Mouse (Mus musculus): ENCODE results near the gene Znrd1.
"Not testable (repeated sequence)": the region's sequence is repeated elsewhere in the genome, so short reads cannot be mapped to it uniquely, and the experiment has no call there.

Znrd1 gene

DNA sequence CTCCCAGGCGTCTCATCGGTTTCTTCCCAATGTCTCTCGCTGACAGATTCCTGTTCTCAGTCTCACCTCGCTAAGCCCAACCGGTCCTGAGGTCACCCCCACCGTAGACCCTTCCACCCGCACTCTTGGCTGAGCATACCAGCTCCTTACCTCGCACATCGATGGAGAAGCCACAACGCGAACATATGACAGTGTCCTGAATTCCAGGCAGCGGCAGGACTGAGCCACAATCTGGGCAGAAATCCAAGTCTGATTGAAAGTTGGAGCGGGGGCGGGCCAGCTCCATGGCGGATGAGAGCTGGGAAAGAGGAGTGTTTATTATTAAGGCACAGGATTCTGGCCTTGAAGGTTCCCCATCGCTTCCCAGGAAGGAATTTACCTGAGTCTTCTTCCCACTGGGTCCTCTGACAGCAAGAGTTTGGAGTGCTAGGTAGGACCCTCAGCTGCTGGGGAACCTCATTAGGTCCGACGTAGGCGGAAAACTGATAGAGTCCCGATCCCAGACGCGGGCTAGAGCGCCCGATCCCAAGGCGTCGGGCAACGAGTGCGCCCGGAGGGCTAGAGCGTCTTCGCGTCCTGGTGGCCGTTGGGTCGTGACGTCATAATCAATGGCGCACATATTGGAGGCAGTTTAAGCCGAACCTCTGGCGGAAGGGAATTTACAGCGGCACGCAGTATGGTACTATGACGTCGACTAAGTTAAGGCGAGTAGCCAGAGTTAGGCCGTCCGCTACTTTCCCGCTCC lies at the start of gene Znrd1, which contains the start of gene Znrd1as:
Znrd1 (minus strand) TSS at position 561 of the 745 bp plus-strand sequence.
Znrd1as (plus strand) TSS at position 594 of the 745 bp plus-strand sequence.
- peak; percentile 79 to 87 for DNase-seq

DNA sequence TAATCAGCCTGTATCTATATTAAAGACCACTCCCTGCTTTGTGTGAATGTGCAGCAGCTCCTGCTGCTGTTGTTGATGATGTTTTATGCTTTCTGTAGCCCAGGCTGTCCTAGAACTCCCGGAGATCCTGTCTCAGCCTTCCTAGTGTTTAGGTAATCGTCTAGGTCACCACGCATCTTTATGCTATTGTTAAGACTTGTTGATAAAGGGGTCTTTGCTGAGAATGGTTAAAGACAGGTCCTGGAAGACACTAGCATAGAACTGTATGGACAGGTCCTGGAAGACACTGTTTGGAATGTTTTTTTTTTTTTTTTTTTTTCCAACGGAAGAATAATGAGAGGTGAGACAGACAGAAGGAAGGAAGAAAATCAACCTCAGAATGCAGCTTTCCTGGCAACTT lies 45.0 kb upstream of the Znrd1 start:
- no peak for DNase-seq

DNA sequence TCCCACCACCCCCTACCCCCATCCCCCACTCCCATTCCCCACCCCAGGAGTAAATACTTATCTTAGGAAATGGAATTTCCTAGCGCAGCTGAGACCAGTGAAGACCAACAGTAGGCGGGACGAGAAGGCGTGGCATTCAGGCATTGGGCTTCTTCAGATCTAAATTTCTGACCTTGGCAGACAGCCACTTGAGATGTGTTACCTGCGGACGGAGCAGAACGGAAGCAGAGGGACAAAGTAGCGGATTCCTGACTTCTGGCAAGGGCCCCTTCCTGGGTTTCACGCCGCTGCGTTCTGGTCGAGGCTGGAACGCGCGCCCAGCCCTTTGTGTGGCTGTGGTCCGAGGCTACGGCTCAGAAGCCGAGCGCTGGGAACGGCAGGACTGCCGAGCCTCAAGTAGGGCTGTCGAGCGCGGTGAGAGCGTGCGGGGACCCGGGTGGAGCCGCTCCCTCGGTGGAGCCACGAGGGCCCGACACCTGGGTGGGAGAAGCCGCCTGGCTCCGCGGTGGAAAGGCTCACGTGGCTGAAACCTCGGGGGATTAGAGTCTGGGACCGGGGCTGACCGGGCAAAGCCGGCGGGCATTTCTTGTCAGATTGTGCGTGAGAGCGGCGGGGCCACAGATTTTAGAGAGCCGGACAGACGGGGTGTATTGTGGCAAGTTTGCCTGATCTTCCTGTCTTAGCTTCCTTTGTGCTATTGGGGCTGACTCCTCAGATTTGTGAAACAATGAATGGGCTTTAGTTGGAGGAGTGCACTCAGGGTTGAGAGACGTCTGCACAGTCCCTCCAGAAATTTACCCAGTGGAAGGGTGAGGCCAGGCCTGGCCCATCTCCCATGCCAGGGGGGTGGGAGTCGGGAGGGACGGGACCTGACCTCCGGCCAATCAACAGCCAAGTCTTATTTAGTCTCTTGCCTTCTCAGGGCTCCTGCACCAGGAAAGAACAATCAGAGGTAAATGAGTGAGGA lies 44.3 kb upstream of the Znrd1 start:
- DNase-seq = no peak

DNA sequence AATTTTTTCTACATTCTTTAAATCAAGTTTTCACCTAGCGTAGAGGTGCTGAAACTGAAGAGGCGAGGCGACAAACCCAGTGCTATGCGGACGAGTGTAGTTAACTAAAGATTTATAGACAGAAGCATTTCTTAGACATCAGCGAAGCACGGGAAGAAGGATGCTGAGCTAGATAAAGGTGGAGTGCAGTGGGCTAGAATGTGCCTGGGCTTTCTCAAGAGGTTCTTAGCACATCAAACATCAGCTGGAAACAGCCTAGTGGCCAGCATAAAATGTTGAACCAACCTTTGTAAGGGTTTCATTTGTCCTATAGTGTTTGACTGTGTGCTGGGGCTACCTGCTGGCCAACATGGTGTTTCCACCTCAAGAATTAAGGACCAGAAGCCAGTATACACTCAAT lies 42.5 kb upstream of the Znrd1 start, which contains the start of gene Zfp57:
Zfp57 (plus strand) TSS at position 301 of the 400 bp plus-strand sequence.
- DNase-seq = no peak

DNA sequence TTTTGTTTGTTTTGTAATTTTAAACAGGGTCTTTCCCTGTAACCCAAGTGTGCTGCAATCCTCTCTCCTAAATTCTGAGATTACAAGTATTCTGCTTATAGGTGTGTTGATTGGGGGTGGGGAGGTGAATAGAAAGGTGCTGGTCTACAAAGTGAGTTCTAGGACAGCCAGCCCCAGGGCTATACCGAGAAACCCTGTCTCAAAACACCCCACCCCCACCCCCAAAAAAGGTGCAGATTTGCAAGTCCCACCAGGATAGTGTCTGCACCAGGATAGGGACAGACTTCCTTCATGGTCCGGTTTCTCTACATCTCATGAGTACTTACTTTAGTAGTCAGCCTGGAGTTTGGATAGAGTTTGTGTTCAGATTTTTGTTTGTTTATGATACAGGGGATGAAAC lies 40.1 kb upstream of the Znrd1 start:
- no peak for DNase-seq

DNA sequence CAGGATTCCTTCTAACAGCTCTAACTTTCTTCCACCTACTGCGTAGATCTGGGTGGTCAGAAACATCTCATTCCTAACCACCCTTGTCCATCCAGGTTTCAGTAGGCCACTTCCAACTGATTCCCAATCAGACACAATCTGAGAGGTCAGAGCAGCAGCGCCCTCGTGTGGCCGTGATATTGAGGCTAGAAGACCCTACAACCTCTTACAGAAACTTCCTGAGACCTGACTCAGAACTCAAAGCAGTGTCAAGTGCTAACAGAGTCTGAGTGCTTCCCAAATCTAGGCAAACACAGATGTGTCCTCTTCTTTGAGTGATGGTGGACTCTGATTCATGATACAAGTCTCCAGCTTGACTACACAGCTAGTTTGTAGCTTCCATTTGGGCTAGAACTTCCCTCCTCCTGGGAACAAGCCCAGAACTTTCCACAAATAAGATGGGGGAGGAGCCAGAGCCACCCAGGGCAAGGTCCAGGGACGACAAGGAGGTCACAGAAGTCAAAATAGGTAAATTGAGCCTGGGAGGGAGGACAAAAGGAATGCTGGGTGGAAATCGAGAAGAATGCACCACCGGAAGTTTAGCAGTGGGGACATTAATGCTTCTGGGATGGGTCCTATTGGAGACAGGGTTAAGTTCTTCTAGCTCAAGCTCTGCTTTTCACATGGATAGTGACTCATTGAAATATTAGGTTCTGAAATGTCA lies 38.8 kb upstream of the Znrd1 start:
- peak; percentile 26 to 31 for DNase-seq

DNA sequence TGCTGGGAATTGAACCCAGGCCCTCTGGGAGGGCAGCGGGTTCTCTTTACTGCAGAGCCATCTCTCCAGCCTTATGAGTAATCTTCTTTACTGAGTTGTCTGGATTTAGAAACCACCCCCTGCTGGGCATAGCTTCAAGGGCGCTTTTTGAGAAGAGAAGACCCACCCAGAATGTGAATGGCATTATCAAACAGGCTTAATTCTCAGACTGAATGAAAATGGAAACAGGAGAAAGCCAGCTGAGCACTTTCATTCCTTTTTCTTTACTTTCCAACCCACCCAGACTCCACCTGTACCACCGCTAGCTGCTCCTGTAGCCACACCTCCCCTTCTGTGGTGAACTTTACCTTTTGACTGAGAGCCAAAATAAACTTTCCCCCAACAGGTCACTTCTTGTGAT lies 37.1 kb upstream of the Znrd1 start:
- DNase-seq = no peak

DNA sequence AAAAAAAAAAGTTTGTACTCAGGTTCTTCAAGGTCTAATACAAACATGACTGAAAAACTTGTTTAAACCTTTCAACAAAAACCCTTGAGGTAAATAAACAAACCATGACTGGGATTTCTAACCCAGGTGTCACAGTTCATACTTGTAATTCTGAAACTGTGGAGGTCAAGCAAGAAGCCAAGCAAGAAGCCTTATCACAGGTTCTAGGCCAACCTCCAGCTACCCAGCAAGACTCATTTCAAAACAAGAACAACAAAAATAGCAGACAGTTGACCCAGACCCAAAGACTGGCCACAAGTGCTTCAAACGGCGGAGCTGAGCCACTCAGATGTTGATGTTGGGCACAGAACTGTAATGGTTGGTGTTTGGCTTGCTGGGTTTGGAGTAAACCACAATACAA lies 36.2 kb upstream of the Znrd1 start:
- DNase-seq = no peak

DNA sequence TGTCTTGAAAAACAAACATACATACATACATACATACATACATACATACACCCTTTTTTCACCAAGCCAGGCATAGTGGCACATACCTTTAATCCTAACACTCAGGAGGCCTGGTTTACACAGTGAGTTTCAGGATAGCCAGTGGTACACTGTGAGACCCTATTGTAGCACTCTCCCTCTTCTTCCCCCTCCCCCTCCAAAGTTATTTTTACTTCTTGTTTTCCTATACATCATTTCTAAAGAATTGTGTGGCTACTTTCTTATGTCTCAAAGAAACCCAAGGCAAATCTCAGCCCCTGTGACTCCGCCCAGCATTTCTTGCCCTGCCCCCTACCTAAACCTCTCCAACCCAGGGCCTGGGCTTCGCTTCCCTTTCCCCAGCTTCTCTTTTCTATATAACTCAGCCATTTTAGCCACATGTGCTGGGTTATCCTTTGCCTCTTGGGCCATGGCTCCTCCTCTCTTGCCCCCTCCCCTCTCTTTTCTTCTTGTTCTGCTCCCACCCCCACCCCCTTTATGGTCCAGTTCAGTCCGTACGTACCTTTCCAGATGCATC lies 35.5 kb upstream of the Znrd1 start:
- no peak for DNase-seq

DNA sequence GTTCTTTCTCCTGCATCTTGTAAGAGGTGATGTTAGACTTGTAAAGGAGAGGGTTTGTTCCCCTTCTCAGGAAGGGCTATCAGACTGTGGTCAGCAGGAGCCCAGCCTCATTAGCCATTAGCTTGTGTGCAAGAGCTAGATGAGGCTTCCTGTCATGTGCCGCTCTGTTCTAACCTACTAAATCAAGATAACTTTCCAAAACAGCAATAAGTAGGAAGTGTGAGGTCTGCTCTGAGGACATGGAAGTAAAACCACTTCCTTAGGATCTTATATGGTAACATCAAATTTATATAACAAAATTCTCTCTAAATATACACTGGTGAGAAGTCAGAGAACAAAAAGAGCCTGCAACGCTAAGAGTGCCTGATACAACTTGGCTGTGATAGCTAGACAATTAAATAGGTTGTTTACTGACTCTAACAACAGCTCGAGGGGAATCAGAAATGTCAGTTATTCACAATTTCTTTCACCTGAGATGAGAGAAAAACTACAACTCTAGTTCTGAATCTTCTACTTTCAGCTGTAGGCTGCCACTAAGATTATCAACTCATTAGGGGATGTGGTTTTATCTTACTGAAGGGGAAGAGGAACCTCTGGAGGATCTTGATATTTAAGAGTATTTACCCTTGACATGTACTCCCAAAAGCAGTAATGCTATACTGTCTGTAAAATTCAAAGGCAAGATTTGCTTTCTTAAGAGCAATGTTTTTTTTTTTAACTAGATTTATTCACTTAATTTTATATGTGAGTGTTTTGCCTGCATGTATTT lies 34.2 kb upstream of the Znrd1 start:
- DNase-seq = no peak

DNA sequence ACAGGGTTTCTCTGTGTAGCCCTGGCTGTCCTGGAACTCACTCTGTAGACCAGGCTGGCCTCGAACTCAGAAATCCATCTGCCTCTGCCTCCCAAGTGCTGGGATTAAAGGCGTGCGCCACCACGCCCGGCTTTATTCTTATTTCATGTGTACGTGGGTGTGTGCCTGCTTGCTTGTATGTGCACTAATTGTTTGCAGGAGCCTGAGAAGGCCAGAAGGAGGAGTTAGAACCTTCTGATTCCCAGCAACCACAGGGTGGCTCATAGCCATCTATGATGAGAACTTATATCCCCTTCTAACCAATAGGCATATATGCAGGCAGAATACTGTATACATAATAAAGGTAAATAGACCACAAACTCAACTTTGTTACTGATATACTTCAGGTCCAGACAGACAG lies 32.3 kb upstream of the Znrd1 start:
- not testable (repeated sequence) for DNase-seq

DNA sequence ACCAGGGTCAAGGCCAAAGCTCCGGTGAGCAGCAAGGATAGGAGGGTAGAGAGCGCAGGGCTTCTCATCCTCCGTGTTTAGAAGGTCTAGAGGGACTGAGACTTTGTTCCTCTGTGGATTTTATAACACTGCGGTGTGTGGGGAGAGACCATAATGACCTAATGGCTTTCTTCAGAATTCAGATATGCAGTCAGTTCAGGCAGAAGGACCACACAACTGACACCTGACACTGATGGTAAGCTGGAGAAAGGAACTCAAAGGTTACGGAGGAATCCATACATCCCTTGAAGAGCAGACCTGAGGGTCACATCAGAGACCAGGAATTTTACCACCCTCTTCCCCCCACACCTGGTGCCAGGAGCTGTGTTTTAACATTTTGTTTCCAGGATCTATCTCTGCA lies 31.1 kb upstream of the Znrd1 start, which contains the start of gene H2-M5:
H2-M5 (minus strand) TSS at position 101 of the 400 bp plus-strand sequence.
- DNase-seq = no peak

DNA sequence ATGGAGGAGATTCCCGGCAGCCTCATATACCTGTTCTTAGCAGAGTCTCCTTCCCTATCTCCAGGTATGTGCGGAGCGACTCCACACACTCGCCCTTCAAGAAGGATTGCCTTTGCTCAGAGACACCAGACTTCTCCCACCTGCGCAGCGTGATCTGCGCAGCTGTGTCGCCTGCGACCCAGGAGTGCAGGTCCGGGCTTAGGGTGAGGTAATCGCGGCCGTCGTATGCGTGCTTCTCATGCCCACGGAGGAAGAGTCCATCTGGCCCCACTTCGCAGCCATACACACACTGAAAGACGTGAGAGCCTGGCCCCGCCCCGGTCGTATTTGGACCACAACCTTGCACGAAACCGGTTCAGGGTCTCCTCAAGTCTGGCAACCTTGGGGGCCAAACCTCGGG lies 30.1 kb upstream of the Znrd1 start:
- DNase-seq = no peak

DNA sequence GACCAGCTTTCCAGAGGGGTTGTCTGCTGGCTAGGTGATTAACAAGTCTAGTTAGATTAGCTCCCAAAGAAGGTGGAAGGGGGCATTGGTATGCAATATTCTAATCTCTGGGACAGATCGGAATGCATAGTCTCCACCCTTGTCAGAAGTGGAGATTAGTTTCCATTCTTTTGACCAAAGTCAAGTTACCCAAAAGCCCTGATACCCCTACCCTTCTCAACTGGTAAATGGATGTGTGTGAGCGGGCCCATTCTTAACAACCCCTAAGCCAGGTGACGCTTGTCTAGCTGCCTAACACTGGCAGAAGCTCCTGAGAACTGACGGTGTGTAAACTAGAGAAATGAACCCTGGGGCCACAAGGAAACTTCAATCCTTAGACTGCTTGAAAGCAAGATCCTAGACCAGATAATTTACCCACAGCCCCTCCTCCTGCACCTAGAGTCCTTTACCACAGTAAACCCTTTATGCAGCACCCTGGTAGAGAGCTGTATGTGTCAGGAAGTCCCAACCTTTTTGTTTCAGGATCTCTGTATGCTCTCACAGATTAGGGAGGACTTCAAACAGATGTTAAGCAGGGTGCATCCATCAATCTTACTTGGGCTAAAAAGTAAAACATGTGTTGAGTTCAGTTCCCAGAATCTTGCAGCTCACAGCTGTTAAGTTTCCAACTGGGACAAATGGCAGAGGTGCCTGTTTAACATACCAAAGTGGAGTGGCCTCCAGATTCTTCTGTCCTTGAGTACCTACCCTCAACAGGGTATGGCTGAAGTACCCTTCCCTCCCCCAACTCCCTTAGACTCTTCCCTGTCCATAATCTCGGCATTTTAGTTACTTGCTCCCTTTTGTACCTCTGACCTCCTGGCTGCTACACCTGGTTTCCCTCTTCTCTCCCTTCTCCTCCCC lies 24.1 kb upstream of the Znrd1 start:
- DNase-seq = no peak

DNA sequence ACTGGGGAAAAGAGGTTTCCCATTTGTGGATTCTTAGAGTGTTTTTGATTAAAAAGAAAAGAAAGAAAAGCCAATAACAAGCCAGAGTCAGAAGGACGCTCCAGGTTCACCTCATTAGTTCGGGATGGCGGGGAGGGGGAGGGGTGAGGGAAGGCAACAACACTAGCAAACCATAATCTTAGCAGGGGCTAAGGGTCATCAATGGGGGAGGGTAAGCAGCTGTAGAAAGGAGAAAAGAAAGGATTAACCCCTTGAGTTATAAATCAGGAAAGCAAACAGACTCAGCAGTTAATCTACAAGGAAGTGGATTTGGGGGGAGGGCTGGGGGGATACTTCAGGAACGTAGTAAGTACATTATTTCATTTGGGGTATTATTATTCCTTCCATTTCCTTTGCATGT lies 23.5 kb upstream of the Znrd1 start:
- no peak for DNase-seq

DNA sequence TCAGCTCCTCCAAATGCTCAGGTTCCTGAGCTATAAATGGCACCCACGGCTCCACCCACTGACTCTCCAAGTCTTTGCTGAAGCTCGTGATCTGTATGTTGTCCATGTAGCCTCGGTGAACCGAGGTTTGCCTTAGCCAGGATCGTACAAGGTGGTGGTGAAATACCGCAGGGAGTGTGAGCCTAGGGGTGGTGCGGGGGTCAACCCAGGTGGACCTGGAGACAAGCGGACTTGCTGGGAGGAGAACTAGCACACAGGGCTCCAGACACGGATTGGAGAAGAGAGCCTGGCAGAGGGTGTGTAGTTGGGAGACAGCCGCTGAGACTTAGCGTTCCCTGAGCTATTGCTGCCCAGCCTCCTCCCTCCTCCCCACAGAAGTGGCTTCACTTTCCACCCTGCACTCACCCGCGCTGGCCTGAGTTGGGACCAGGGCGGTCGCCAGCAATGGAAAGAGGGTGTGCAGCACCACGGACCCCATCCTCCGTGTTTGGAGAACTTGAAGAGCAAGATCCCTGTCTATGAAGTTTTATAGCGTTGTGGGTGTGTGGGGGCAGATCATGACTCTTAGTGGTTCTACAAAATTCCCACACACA lies 23.0 kb upstream of the Znrd1 start, which contains the start of gene 2410137M14Rik:
2410137M14Rik (minus strand) TSS at position 17 of the 593 bp plus-strand sequence.
- DNase-seq = no peak

DNA sequence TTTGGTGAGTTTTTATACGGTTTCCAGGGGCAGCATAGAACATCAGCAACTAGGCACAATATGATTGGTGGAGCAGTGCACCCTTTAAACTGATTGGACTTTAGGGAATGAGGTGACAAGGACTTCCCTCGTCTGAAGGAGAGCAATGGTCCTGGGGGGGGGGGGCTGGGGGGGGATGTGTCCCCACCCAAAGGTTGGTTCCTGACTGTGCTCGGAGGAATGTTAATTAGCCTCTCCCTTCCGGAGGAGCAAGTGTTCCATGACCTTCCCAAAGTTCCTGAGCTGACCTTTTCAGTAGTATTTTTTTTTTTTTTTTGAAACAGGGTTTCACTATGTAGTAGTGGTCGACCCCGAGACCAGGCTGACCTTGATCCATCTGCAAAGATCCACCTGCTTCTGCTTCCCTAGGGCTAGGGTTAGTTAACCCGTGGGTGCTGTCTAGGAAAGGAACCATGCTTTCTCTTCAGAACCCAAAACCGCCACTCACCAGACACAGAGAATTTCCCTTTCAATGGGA lies 15.0 kb upstream of the Znrd1 start:
- no peak for DNase-seq

DNA sequence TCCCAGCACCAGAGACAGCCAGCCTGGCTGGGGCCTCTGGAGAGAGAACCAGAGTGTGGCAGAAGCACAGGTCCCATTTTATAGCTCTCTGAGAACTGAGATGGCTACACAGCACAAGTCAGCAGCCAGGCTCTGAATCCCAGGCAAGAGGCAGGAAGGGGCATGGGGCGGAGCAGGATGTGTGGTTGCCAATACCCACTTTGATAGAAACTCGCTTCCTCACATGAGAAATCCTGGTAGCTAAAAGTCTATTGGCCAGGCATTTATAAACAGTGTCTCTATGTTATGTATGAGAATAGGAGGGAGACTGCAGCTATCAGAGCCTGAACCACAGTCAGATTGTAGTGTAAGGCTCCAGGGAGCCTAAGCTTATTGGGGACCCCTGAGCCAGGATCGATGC lies 14.4 kb upstream of the Znrd1 start:
- DNase-seq = no peak

DNA sequence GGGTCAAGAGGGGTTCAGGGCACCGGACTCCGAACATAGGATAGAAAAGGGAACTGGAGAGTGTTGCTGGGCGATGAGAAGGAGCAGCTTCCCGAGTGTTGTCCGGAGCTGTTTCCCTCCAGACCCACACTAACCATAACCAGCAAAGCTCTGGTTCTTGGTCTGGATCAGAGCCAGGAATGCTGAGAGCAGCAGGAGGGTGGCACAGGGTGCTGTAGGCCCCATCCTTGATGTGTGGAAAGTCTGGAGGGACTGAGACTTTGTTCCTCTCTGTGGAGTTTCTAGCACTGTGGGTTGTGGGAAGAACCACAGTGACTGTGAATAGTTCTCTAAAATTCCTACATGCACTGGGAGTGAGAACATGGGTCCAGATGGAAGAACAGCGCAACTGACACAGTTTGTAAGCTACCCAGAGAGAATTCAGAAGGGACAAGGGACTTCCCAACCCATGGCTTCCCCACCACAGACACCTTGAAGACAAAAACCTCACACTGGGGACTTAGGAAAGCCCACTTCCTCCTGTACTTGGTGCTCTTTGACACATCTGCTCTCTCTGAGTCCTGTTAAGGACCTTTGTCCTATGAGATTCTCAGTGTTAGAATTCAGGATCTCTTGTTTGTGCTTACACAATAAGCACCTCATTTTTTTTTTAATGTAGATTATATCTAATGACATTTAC lies 13.0 kb upstream of the Znrd1 start:
- DNase-seq = no peak

Data from thymus, adult 18-20 months (tissue).